Mouse (Mus musculus): ENCODE results near the gene Reg3d. TPM values are rescaled to one million over a fixed set of nuclear protein-coding genes. Genes with fewer than 3 reads are reported as not detected.
"Not testable (repeated sequence)": the region's sequence is repeated elsewhere in the genome, so short reads cannot be mapped to it uniquely, and the experiment has no call there.

The Reg3d gene
- polyA plus RNA-seq (2017; shearing (Covaris generic)): not detected

DNA sequence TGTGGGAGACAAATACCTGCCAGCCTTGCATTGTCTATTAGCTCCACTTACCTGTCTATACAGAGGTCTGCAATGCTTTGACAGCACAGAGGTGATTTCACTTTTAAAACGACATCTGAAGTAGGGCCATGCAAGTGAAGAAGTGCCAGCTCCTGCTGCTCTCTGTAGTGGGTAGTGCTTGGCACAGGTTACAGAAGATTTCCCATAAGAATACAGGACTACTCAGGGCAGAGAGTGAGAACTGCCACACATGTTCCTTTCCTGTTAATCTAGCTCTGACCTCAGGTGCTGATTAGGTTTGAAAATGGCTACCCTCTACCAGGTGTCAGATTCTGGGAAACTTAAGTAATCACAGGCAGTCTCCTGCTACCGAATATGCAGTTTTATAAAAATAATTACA is at the start of gene Reg3d:
Gene Reg3d (minus strand): TSS at position 101 of the 400 bp plus-strand sequence.
- ATAC-seq: no peak

DNA sequence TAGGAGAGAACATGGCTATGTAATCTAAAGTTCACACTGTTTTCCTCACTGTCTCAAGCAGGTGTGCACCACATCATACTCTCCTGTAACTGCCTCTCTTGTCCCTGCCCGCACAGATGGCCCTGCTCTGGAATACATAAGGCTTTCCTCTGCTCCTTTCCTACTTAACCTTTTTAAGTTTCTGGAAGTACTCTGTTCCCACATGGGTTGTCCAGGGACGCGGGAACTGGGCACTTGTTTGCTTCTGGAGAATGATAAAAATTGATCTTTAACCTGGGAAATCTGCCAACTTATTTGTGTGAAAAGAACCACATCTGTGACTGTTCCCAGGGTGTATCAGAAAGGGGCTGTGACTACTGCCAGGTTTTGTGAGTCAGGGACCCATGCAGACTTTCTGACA is 46.8 kb upstream of the Reg3d start:
- no peak for ATAC-seq

DNA sequence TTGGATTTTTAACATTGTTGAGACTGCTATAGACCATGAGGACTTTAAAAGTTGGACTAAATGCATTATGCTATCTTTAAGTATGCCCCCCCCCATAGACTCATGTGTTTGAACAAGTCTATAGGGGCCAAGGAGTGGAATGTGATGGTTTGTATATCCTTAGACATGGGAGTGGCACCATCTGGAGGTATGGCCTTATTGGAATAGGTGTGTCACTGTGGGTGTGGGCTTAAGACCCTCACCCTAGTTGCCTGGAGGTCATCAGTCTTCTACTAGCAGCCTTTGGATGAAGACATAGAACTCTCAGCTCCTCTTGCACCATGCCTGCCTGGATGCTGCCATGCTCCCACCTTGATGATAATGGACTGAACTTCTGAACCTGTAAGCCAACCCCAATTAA is 43.7 kb upstream of the Reg3d start, which contains the start of gene Reg1:
Gene Reg1 (plus strand): TSS at position 301 of the 400 bp plus-strand sequence.
- ATAC-seq: not testable (repeated sequence)

DNA sequence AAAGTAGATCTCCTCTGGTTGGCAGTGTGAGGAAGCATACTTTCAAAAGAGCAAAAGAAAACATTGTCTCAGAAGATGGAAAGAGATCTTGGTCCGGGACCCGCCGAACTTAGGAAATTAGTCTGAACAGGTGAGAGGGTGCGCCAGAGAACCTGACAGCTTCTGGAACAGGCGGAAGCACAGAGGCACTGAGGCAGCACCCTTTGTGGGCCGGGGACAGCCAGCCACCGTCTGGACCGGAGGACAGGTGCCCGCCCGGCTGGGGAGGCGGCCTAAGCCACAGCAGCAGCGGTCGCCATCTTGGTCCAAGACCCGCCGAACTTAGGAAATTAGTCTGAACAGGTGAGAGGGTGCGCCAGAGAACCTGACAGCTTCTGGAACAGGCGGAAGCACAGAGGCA is 16.7 kb upstream of the Reg3d start, which contains the start of gene Reg2:
Gene Reg2 (plus strand): TSS at position 301 of the 400 bp plus-strand sequence.
- ATAC-seq: not testable (repeated sequence)

DNA sequence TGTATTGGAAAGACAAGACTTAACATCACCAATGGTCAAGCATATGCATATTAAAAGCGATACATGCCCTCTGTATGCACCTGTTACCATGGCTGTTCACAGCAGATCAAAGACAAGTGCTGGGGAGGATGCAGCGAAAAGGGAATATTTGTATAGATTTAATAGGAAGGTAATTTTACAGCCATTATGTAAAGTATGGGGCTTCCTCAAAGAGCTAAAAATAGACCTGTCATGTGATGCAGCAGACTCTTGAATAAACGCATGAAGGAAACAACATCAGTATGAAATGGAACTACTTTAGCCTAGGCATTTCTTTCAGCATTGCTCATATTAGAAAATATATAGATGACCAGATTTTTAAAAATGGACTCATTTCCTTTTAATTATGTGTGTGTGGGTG is 6.9 kb upstream of the Reg3d start:
- no peak for ATAC-seq

DNA sequence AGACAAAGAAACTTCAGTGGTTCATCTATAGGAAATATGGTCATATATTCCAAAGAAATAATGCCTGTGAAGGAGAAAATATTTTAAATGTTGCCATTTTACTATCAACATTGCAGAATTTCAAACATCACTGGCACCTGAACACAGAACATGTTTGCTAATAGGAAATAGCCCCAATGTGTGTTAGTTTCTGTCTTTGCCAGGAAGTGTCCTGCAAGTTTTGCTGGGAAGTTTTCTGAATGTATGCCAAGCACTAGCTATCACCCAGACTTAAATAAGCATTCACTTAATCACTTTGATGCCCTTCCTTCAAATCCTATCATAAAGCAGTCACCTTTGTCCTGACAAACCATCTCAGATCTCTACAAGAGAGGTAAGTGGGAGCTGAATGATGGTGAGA is 1.7 kb upstream of the Reg3d start, which contains the start of gene Reg3a:
Gene Reg3a (plus strand): TSS at position 301 of the 400 bp plus-strand sequence.
- no peak for ATAC-seq

DNA sequence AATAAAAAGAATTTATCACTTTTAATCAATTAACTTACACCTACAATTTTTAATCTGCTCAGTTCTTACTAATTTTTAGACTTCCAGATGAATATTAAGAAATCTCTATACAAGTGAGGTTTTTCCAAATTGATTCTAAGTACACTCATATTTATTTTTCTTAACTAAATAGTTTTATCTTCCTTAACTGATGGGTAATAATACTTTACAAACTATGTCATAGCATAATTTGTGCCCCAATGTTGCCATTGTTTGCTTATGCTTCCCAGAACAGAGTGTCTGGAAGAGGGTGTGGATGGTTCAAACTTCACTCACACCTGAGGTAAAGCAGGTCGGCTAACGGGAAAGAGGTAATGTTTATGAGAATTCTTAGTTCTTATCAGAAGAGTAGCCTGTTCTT is 8.3 kb downstream of the Reg3d start, which contains the start of gene Reg3b:
Gene Reg3b (plus strand): TSS at position 301 of the 400 bp plus-strand sequence.
- ATAC-seq: no peak

DNA sequence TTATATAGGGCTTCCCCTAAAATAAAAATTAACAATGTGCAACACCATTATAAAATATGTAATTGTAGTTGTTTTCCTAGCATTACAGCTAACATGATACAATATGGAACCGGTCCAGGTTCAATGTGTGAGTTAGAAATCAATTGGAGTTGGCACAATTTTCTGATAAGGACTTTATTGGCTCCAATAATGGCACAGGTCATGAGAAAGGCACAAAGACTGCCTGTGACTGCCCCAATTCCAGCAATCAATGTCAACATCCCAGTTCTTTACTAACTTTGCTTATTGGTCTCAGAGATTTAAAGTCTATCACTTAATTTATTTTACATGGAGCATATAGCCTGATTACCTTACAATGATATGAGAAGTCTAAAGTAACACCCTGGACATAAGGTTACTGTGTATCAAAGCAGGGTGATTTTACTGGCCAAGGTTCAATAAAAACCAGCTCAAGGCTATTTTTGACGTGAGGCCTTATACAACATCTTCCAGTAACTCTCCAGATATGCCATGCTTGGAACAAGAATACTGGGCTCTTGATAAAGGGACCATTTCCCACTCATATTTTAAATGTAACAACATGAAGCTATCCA is 16.6 kb downstream of the Reg3d start:
- ATAC-seq: no peak

DNA sequence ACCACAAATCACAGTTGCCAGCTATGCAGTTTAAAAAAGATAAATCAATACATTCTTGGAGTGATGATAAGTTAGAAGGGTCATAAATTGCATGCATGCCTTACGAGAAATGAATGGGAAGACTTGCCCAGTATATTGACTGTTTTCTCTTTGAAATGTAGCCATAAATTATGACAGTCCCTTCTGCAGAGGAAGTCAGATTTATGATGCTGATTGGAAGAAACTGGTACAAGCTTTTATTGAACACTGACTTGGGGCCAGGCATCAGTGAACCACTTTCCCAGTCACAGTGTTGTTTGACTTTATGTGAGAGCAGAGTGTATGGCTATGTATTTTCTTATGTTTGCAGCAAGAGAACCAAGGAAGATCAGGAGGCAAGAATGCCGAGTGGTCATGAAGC is 37.0 kb downstream of the Reg3d start:
- no peak for ATAC-seq

DNA sequence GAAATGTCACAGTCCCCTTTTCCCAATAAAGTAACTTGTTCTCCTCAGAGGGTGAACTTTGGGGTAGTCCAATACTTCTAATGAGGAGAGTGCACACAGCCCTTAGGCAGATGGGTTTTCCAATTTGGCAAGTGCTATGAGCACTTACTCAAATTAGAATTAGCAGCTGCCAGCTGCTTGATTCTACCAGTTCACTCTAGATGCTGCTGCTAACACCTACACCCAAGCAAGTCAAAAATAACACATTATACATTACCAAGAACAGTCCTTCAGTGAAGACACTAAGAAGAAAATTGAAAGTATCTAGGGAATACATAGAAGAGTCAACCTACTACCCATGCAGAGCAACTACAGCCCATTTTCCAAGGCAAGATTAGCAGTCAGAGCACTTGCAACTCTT is 38.4 kb downstream of the Reg3d start:
- ATAC-seq: no peak

DNA sequence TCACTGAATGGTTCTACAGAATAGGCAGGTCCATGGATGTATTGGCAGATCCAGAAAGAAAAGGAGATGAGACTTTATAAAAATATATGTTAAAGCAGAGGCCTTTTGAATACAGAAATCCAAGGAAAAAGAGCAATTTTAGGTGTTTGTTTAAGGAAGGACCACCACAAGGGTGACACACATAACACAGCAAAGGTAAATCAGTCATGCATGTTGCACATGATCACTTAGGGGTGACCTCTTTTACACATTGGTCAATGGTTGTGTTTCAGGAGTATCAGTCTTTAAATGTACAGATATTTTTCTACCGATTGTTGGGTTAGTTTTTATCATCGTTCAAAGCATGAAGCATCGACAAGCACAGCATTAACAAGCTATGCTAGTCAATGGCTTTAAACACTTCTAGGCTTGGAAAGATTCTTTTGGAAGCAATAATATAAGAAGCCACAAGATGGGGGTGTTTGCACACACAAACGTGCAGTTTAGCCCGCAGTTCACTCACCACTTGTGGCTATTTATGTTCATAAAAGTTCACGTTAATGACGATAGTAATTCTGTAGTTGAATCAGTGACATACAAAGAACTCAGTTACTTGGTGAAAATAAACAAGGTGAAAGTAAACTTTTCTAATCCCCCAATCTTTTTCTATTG is 46.6 kb downstream of the Reg3d start:
- ATAC-seq: no peak

DNA sequence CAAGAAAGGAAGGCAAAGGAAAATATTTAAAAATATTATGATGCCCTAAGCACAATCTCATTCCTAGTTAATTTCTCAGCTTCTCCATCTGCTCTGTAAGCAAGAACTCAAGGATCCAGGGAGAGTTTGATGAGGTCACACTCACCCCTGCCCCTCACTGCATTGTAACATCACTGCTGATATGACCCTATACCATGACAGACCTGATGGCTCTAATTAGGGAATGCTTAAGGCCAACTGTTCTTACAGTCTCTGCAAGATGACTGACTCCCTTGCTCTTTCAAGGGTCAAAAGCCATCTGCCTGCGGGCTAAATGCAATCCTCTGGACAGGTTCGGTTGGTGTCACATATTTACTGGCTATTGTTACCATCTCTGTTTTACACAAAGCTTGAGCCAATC is 49.5 kb downstream of the Reg3d start:
- no peak for ATAC-seq

DNA sequence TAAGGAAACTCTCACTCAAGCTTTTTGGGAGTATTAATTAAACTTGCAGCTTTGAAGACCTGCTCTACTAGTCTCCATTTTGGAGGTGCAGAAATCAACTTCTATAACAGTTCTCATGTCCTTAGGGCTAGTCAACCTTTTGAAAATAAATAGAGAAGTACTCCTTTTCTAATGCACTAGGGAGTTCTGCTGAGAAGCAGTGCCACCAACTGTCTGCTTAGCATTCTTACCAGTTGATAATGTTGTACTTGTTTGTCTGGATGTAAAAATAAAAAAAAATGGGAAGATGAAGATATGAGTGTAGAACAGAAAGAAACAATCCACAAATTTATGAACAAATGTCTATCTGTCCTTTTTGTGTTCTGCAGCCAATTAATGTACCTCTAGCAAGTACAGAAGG is 50.9 kb downstream of the Reg3d start:
- ATAC-seq: no peak

Other genes with a start within 250 kb of the Reg3d start
- gene Reg3b, start 8.2 kb downstream of the Reg3d start, polyA plus RNA-seq (2017; shearing (Covaris generic)): not detected
- gene Reg3a, start 1.8 kb upstream of the Reg3d start, polyA plus RNA-seq (2017; shearing (Covaris generic)): not detected
- not detected for gene Reg2, start 16.8 kb upstream of the Reg3d start, polyA plus RNA-seq (2017; shearing (Covaris generic))
- gene Reg1, start 43.8 kb upstream of the Reg3d start, polyA plus RNA-seq (2017; shearing (Covaris generic)): not detected
- not detected for gene Reg3g, start 90.0 kb upstream of the Reg3d start, polyA plus RNA-seq (2017; shearing (Covaris generic))